Comparison of ENCODE assay signal across 8 mouse cellular contexts in the genomic region with DNA sequence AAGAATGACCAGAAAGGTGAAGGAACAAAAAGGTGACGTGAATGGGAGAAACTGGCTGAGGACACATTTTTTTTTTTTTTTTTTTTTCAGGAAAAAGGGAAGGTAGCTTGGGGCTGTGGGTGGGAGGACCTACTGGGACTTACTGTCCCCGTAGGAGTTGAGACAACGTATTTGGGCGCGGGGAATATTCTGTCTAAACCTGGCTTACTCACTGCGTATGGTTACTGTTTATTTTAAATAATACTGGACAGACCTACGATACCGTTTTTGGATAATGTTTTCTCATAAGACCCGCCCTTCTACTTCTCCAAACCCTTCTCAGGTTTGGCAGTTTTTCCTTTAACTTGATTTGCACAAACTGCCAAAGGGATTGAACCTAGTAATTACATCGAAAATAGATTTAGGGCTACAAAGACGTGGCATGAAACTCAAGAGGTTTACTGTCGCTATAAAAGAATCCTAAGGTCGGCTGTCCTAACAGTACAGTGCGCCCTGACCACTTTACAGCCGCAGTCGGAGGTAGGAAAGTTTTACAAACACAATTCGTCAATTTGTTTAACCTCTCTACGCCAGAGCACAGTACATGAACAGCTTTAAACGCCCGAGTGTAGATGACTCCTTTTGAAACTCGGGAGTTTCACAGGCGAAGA. TPM values are rescaled to one million over a fixed set of nuclear protein-coding genes. Genes with fewer than 3 reads are reported as not detected.
DNase-seq lines count a peak whose midpoint lies in the region; ATAC-seq and TF ChIP-seq lines count a peak whose summit lies in the region.

No protein-coding gene starts in this region.

- TF ChIP-seq POLR2A in limb, embryonic 14.5 days (IDR thresholded peaks at IDR 0.05; ENCODE audit: borderline replicate concordance, extremely low read depth, insufficient read depth, insufficient read length), result no peak

- peak overlapping the region; percentile 96 for H3K9ac ChIP-seq in neural tube, embryonic 11.5 days (ENCODE audit: low read length)
- H3K9ac ChIP-seq in forebrain, embryonic 11.5 days (ENCODE audit: low read length), result peak overlapping the region; percentile 97
- H3K9ac ChIP-seq in limb, embryonic 14.5 days (ENCODE audit: low read depth, low read length, severe bottlenecking), result peak overlapping the region; percentile 98
- H3K9ac ChIP-seq in stomach, embryonic 15.5 days, result peak overlapping the region; percentile 76; the same call in 1 of the 2 replicates

- H3K27ac ChIP-seq in neural tube, embryonic 11.5 days (ENCODE audit: low read depth, low read length), result peak overlapping the region; percentile 91
- 0 out of 2 replicates have a peak overlapping the region, but pooled peaks have one; percentile 87 for H3K27ac ChIP-seq in forebrain, embryonic 11.5 days (ENCODE audit: low read depth, low read length)
- H3K27ac ChIP-seq in limb, embryonic 14.5 days (replicated peaks; ENCODE audit: low read depth, low read length), result peak overlapping the region; percentile 93
- peak overlapping the region; percentile 86 for H3K27ac ChIP-seq in stomach, embryonic 15.5 days

- H3K4me1 ChIP-seq in neural tube, embryonic 11.5 days (ENCODE audit: control insufficient read depth, insufficient read depth, low read length), result peaks cover 12% of the 10 kb centered on the region
- no peaks in the 10 kb centered on the region; the same call in none of the 2 replicates for H3K4me1 ChIP-seq in forebrain, embryonic 11.5 days (replicated peaks; ENCODE audit: control insufficient read depth, insufficient read depth, low read length)
- peaks cover 14% of the 10 kb centered on the region; the same call in 1 of the 2 replicates for H3K4me1 ChIP-seq in limb, embryonic 14.5 days (ENCODE audit: control insufficient read depth, insufficient read depth, low read length)
- peaks cover 9% of the 10 kb centered on the region; the same call in 1 of the 2 replicates for H3K4me1 ChIP-seq in stomach, embryonic 15.5 days

- no peaks in the 10 kb centered on the region for H3K36me3 ChIP-seq in neural tube, embryonic 11.5 days (ENCODE audit: control insufficient read depth, insufficient read depth, low read length)
- no peaks in the 10 kb centered on the region for H3K36me3 ChIP-seq in forebrain, embryonic 11.5 days (ENCODE audit: control insufficient read depth, insufficient read depth, low read length)
- H3K36me3 ChIP-seq in limb, embryonic 14.5 days (ENCODE audit: control insufficient read depth, insufficient read depth, low read length), result peaks cover 3% of the 10 kb centered on the region
- H3K36me3 ChIP-seq in stomach, embryonic 15.5 days, result no peaks in the 10 kb centered on the region

- 6% methylated on average over 22 of the region's 22 CpGs for WGBS in neural tube, embryonic 11.5 days
- WGBS in forebrain, embryonic 11.5 days, result 6% methylated on average over 22 of the region's 22 CpGs
- WGBS in limb, embryonic 14.5 days, result 3% methylated on average over 22 of the region's 22 CpGs
- WGBS in stomach, embryonic 15.5 days, result 1% methylated on average over 22 of the region's 22 CpGs

- peak; percentile 45 for ATAC-seq in neural tube, embryonic 11.5 days (ENCODE audit: insufficient read depth, low FRiP score, low TSS enrichment)
- ATAC-seq in forebrain, embryonic 11.5 days (replicated peaks; ENCODE audit: low FRiP score), result no peak
- ATAC-seq in limb, embryonic 14.5 days (ENCODE audit: low FRiP score, low read depth), result no peak; the same call in 1 of the 2 replicates
- peak; percentile 9 for ATAC-seq in stomach, embryonic 15.5 days (ENCODE audit: insufficient read depth, low FRiP score, low read depth)

- H3K4me2 ChIP-seq in neural tube, embryonic 11.5 days (ENCODE audit: low read depth), result peak overlapping the region; percentile 75
- H3K4me2 ChIP-seq in forebrain, embryonic 11.5 days (ENCODE audit: low read depth, low read length, severe bottlenecking), result peak overlapping the region; percentile 80
- H3K4me2 ChIP-seq in limb, embryonic 14.5 days (replicated peaks; ENCODE audit: low read depth, low read length, severe bottlenecking), result peak overlapping the region; percentile 88
- H3K4me2 ChIP-seq in stomach, embryonic 15.5 days, result peak overlapping the region; percentile 76

- H3K27me3 ChIP-seq in neural tube, embryonic 11.5 days (ENCODE audit: control insufficient read depth, insufficient read depth, low read length), result no peaks in the 10 kb centered on the region; the same call in 1 of the 2 replicates
- peaks cover 2% of the 10 kb centered on the region; the same call in 1 of the 2 replicates for H3K27me3 ChIP-seq in forebrain, embryonic 11.5 days (ENCODE audit: control insufficient read depth, insufficient read depth, low read length)
- no peaks in the 10 kb centered on the region for H3K27me3 ChIP-seq in limb, embryonic 14.5 days (ENCODE audit: control insufficient read depth, insufficient read depth, low read length)
- no peaks in the 10 kb centered on the region for H3K27me3 ChIP-seq in stomach, embryonic 15.5 days (replicated peaks)

- no peaks in the 10 kb centered on the region for H3K9me3 ChIP-seq in neural tube, embryonic 11.5 days (ENCODE audit: control insufficient read depth, low read length)
- H3K9me3 ChIP-seq in forebrain, embryonic 11.5 days (ENCODE audit: control insufficient read depth, low read length), result no peaks in the 10 kb centered on the region
- no peaks in the 10 kb centered on the region for H3K9me3 ChIP-seq in limb, embryonic 14.5 days (ENCODE audit: control insufficient read depth, low read length)
- H3K9me3 ChIP-seq in stomach, embryonic 15.5 days, result no peaks in the 10 kb centered on the region

- peak overlapping the region; percentile 93 for H3K4me3 ChIP-seq in neural tube, embryonic 11.5 days (ENCODE audit: low read depth, low read length)
- peak overlapping the region; percentile 98 for H3K4me3 ChIP-seq in forebrain, embryonic 11.5 days (ENCODE audit: low read depth, low read length)
- peak overlapping the region; percentile 98 for H3K4me3 ChIP-seq in limb, embryonic 14.5 days (replicated peaks; ENCODE audit: low read length)
- H3K4me3 ChIP-seq in stomach, embryonic 15.5 days (replicated peaks), result peak overlapping the region; percentile 100

- no peak for DNase-seq in neural tube, embryonic 11.5 days (ENCODE audit: low spot score)
- DNase-seq in neural tube, embryonic 10.5 days (ENCODE audit: extremely low spot score, low spot score), result no peak
- DNase-seq in forebrain, embryonic 11.5 days (ENCODE audit: low spot score), result no peak
- peak; percentile 14 for DNase-seq in limb, embryonic 14.5 days (ENCODE audit: low spot score)
- DNase-seq in thymus, postnatal 25 days, result no peak
- no peak for DNase-seq in gastrocnemius, postnatal 4 days (ENCODE audit: low spot score in 2 of 2)
- DNase-seq in layer of hippocampus, adult 9-10 months (ENCODE audit: low spot score), result no peak

RNA-seq across cellular contexts. Expression of a gene that starts 0.7 kb away (rescaled TPM):
- 108 and 112 TPM in 2 replicates for polyA plus RNA-seq in neural tube, embryonic 11.5 days (2014; fragmentation: Nextera tagmentation; extraction: Ambion mirVana)
- 102 and 103 TPM in 2 replicates for polyA plus RNA-seq in forebrain, embryonic 11.5 days (2014; fragmentation: Nextera tagmentation; extraction: Ambion mirVana)
- polyA plus RNA-seq in limb, embryonic 14.5 days (2012; rRNA removed), result 99.9 and 132 TPM in 2 replicates
- polyA plus RNA-seq in limb, embryonic 14.5 days (2014; fragmentation: Nextera tagmentation; extraction: Ambion mirVana), result 112 and 115 TPM in 2 replicates
- polyA plus RNA-seq in stomach, embryonic 15.5 days (2015; fragmentation: Nextera tagmentation; extraction: Ambion mirVana), result 91.3 and 91.4 TPM in 2 replicates
- total RNA-seq in gastrocnemius, postnatal 4 days (2021), result 10 to 100 TPM; 66.2 to 78.0 TPM

RNA-seq across cellular contexts. Expression of a gene that starts 1.1 kb away (rescaled TPM):
- 1.6 and 1.9 TPM in 2 replicates for polyA plus RNA-seq in neural tube, embryonic 11.5 days (2014; fragmentation: Nextera tagmentation; extraction: Ambion mirVana)
- 1.0 TPM in 1 of 2 replicates, not detected in the other for polyA plus RNA-seq in forebrain, embryonic 11.5 days (2014; fragmentation: Nextera tagmentation; extraction: Ambion mirVana)
- not detected in 2 replicates for polyA plus RNA-seq in limb, embryonic 14.5 days (2012; rRNA removed)
- polyA plus RNA-seq in limb, embryonic 14.5 days (2014; fragmentation: Nextera tagmentation; extraction: Ambion mirVana), result 0.62 and 2.1 TPM in 2 replicates
- 0.39 TPM in 1 of 2 replicates, not detected in the other for polyA plus RNA-seq in stomach, embryonic 15.5 days (2015; fragmentation: Nextera tagmentation; extraction: Ambion mirVana)
- 1 to 10 TPM in 1 of 2 experiments, not detected in 1; 1.4 TPM for total RNA-seq in gastrocnemius, postnatal 4 days (2021)

Comparison
In these comparisons a context has a peak if more than half of its experiments do, and no peak if none do; other contexts are left out.
1. ATAC-seq: peak in neural tube, embryonic 11.5 days (single experiment) and stomach, embryonic 15.5 days (single experiment); none in forebrain, embryonic 11.5 days (single experiment) and limb, embryonic 14.5 days (single experiment).
2. Peak in every context shown above with its lines, with median percentiles within 50 percentile points of each other: H3K27ac ChIP-seq, H3K4me2 ChIP-seq, H3K4me3 ChIP-seq and H3K9ac ChIP-seq.